Mouse (Mus musculus): ENCODE data around the gene Hyal3. TPM values are rescaled to one million over a fixed set of nuclear protein-coding genes. Genes with fewer than 3 reads are reported as not detected.
"Not testable (repeated sequence)": the region's sequence is repeated elsewhere in the genome, so short reads cannot be mapped to it uniquely, and the experiment has no call there.

The Hyal3 gene
- polyA plus RNA-seq, 1 experiment from 2014 or later = 0.56 TPM

DNA sequence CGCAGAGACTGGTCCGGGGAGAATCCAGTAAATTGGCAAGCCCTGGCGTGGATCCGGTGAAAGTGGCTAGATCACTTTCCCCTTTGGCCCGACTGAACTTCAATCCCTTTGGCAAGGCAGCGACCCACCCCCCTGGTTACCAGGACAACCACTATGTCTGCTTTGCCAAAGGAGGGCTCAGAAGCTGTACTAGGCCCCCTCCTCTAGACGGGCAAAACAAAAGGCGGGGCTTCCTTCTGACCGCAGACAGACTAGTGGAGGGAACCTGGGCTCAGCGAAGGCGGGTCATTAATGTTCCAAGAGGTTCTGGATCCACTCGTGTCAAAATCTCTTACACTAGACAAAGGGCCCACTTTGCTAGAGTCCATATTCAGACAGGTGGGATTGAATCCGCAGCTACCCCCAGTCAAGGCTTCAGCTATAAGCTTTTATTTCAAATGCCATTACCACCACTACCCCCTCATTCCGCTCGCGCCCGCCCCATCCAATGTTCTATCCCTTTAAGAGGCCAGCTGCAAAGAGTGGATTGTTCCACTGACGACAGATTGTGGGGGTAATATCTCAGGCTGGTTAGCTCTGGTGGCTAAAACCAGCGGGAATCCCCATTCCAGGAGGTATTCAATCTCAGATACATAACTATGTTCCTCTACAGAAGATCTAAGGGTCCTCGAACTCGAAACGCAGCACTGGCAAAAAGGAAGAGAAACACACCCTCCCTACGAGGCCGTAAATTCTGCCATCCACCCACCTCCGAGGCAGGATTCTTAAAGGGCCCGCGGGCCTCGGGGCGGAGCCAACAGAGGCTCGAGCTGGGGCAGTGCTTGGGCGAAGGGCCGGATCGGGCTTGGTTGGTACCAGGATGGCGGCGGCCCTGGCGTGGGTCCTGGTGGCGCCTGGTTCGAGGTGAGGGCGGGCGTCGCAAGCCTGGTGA, 12.0 kb upstream of the Hyal3 start:
- Histone ChIP-seq H3K27ac (peak overlapping the region; percentile 96), H3K4me1 (peaks cover 71% of the 10 kb centered on the region), H3K9me3 (replicated peaks) (no peaks in the 10 kb centered on the region), H3K4me3 (peak overlapping the region; percentile 83), H3K27me3 (ENCODE audit: low read depth, poor library complexity, severe bottlenecking) (no peaks in the 10 kb centered on the region), H3K36me3 (peaks cover 59% of the 10 kb centered on the region)
- DNase-seq (ENCODE audit: low spot score) = peak; percentile 91
- WGBS = under 1% methylated on average over 41 of the region's 41 CpGs

- Histone ChIP-seq H3K4me1 (peaks cover 64% of the 10 kb centered on the region), H3K27me3 (ENCODE audit: low read depth, poor library complexity, severe bottlenecking) (no peaks in the 10 kb centered on the region), H3K9me3 (replicated peaks) (no peaks in the 10 kb centered on the region), H3K4me3 (peak overlapping the region; percentile 83), H3K36me3 (peaks cover 63% of the 10 kb centered on the region), H3K27ac (peak overlapping the region; percentile 96)
- DNase-seq (ENCODE audit: low spot score) = no peak
- WGBS = under 1% methylated on average over 23 of the region's 23 CpGs
These were observed 11.3 kb upstream of the Hyal3 start for GRCm38 (mm10) chr9:107569270-107569669.

GRCm38 (mm10) chr9:107570016-107570415, 10.6 kb upstream of the Hyal3 start:
- peaks cover 63% of the 10 kb centered on the region for H3K36me3 ChIP-seq
- no peak for DNase-seq (ENCODE audit: low spot score)
- H3K9me3 ChIP-seq (replicated peaks) = no peaks in the 10 kb centered on the region
- H3K4me3 ChIP-seq = peak overlapping the region; percentile 83
- WGBS = 64% methylated on average over 13 of the region's 13 CpGs
- peaks cover 59% of the 10 kb centered on the region for H3K4me1 ChIP-seq
- peak overlapping the region; percentile 96 for H3K27ac ChIP-seq
- H3K27me3 ChIP-seq (ENCODE audit: low read depth, poor library complexity, severe bottlenecking) = no peaks in the 10 kb centered on the region

DNA sequence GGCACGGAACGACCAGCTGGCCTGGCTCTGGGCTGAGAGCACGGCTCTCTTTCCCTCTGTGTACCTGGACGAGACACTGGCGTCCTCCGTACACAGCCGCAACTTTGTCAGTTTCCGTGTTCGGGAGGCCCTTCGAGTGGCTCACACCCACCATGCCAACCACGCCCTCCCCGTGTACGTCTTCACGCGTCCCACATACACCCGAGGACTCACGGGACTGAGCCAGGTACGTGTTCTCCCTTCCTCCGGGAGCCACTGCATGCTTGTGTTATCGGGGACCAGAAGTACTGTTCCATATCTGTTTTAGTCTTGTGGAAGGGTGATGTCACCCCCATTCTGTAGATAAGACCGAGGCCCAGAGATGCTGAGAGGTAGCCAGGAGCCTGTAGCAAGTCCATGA, 9.8 kb upstream of the Hyal3 start:
- Histone ChIP-seq H3K4me3 (peak overlapping the region; percentile 83), H3K27me3 (ENCODE audit: low read depth, poor library complexity, severe bottlenecking) (no peaks in the 10 kb centered on the region), H3K36me3 (peaks cover 62% of the 10 kb centered on the region), H3K27ac (peak overlapping the region; percentile 96; the same call in 1 of the 2 replicates), H3K9me3 (replicated peaks) (no peaks in the 10 kb centered on the region), H3K4me1 (peaks cover 56% of the 10 kb centered on the region)
- DNase-seq (ENCODE audit: low spot score) = no peak
- 94% methylated on average over 21 of the region's 21 CpGs for WGBS

DNA sequence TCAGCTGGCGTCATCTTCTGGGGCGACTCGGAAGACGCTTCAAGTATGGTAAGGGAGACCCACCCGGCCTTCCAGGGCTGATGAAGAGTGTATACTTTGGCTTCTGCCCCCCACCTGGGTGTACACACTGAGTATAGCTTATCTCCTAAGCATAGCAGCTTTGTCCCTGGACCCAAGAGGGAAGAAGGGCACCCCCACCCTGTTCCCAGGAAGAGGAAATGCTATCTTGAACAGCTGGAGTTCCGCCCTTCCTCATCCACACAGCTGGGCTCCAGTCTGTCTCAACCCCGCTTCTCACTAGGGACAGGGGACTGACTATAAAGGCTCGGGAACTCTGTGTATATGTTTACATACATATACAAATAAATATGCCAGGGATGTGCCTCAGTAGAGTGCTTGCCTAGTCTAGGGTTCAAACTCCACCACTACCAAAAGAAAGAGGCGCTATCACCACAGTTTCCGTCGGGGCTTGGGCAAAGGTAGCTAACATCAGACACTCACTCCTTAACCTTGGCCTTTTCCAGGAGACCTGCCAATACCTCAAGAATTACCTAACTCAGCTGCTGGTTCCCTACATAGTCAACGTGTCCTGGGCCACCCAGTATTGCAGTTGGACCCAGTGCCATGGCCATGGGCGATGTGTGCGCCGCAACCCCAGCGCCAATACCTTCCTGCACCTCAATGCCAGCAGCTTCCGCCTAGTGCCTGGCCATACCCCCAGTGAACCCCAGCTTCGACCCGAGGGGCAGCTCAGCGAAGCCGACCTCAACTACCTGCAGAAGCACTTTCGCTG, 8.9 kb upstream of the Hyal3 start:
- no peak for DNase-seq (ENCODE audit: low spot score)
- H3K4me3 ChIP-seq = peak overlapping the region; percentile 83; the same call in 1 of the 2 replicates
- peaks cover 58% of the 10 kb centered on the region for H3K4me1 ChIP-seq
- H3K9me3 ChIP-seq (replicated peaks) = no peaks in the 10 kb centered on the region
- H3K27me3 ChIP-seq (ENCODE audit: low read depth, poor library complexity, severe bottlenecking) = no peaks in the 10 kb centered on the region
- peaks cover 56% of the 10 kb centered on the region for H3K36me3 ChIP-seq
- H3K27ac ChIP-seq = no peak overlapping the region; the same call in 1 of the 2 replicates
- WGBS = 95% methylated on average over 22 of the region's 22 CpGs

DNA sequence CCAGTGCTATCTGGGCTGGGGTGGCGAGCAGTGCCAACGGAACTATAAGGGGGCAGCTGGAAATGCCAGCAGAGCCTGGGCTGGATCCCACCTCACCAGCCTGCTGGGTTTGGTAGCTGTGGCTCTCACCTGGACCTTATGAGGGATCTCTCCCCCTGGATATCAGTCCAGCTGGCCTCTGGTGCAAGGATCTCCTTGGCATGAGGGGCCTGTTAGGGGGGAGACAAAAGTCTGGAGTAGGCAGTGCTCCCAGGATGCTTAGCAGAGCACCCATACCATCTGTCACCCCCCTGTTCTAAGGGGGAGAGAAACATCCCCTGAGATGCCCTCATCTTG, 8.3 kb upstream of the Hyal3 start:
- Histone ChIP-seq H3K27ac (no peak overlapping the region), H3K27me3 (ENCODE audit: low read depth, poor library complexity, severe bottlenecking) (no peaks in the 10 kb centered on the region), H3K4me3 (0 out of 2 replicates have a peak overlapping the region, but pooled peaks have one; percentile 83), H3K36me3 (peaks cover 56% of the 10 kb centered on the region), H3K9me3 (replicated peaks) (no peaks in the 10 kb centered on the region), H3K4me1 (peaks cover 58% of the 10 kb centered on the region)
- DNase-seq (ENCODE audit: low spot score) = no peak
- WGBS = 100% methylated on average over 2 of the region's 2 CpGs

GRCm38 (mm10) chr9:107573774-107574173, 6.8 kb upstream of the Hyal3 start:
- peaks cover 57% of the 10 kb centered on the region for H3K4me1 ChIP-seq
- peaks cover 59% of the 10 kb centered on the region for H3K36me3 ChIP-seq
- not testable (repeated sequence) for DNase-seq (ENCODE audit: low spot score); H3K27me3 ChIP-seq (ENCODE audit: low read depth, poor library complexity, severe bottlenecking); H3K9me3 ChIP-seq (replicated peaks); H3K4me3 ChIP-seq; H3K27ac ChIP-seq
- WGBS = 84% methylated on average over 6 of the region's 6 CpGs

DNA sequence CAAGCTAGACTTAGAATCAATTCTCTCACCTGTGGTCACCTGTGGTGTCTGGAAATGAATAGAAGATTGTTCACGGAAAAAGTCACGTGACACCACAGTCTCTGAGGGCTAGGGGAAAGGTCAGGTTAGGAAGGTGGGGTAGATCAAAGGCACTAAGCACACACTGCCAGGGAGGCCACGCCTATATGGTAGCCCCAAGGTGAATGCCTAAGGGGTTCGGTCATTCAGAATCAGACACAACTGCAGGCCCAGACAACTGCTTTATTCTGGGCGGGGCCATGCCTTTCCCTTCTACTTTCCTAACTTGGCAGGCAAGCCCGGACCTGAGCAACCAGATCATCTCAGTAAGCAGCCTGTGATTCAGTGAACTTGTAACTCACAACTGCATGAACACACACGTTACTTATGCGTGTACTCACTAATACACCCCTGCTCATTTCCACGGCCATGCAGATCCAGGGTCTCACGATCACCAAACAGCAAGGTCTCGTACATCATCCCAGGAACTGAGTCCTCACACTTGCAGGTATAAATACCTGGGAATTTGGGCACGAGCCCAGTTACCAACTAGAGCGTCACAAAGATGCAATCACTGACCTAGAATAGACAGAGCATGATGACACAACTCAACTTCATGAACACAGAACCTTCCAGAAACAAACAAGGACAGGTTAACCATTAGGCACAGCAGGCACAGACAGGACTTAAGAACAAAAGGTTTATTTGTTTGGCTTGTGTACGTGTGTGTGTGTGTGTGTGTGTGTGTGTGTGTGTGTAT, 4.8 kb upstream of the Hyal3 start:
- Histone ChIP-seq H3K27ac (peak overlapping the region; percentile 84), H3K4me3 (0 out of 2 replicates have a peak overlapping the region, but pooled peaks have one; percentile 46), H3K9me3 (replicated peaks) (no peaks in the 10 kb centered on the region), H3K27me3 (ENCODE audit: low read depth, poor library complexity, severe bottlenecking) (no peaks in the 10 kb centered on the region), H3K36me3 (peaks cover 60% of the 10 kb centered on the region), H3K4me1 (peaks cover 62% of the 10 kb centered on the region)
- DNase-seq (ENCODE audit: low spot score) = no peak
- 83% methylated on average over 14 of the region's 14 CpGs for WGBS

GRCm38 (mm10) chr9:107576357-107577107, 4.1 kb upstream of the Hyal3 start, which contains the start of gene Hyal1:
Gene Hyal1 (plus strand): TSS chr9:107576927.
- Histone ChIP-seq H3K27me3 (ENCODE audit: low read depth, poor library complexity, severe bottlenecking) (no peaks in the 10 kb centered on the region), H3K9me3 (replicated peaks) (no peaks in the 10 kb centered on the region), H3K27ac (peak within 1 kb of the TSS; percentile 84), H3K4me3 (peak within 1 kb of the TSS; percentile 46), H3K4me1 (peaks cover 61% of the 10 kb centered on the region), H3K36me3 (peaks cover 52% of the 10 kb centered on the region)
- DNase-seq (ENCODE audit: low spot score) = peak; percentile 88
- 33% methylated on average over 16 of the region's 16 CpGs for WGBS

GRCm38 (mm10) chr9:107577871-107578270, 2.7 kb upstream of the Hyal3 start:
- H3K4me3 ChIP-seq = peak overlapping the region; percentile 46
- 95% methylated on average over 10 of the region's 10 CpGs for WGBS
- no peaks in the 10 kb centered on the region for H3K9me3 ChIP-seq (replicated peaks)
- no peak for DNase-seq (ENCODE audit: low spot score)
- 0 out of 2 replicates have a peak overlapping the region, but pooled peaks have one; percentile 11 for H3K27ac ChIP-seq
- no peaks in the 10 kb centered on the region for H3K27me3 ChIP-seq (ENCODE audit: low read depth, poor library complexity, severe bottlenecking)
- H3K4me1 ChIP-seq = peaks cover 60% of the 10 kb centered on the region
- peaks cover 43% of the 10 kb centered on the region for H3K36me3 ChIP-seq

DNA sequence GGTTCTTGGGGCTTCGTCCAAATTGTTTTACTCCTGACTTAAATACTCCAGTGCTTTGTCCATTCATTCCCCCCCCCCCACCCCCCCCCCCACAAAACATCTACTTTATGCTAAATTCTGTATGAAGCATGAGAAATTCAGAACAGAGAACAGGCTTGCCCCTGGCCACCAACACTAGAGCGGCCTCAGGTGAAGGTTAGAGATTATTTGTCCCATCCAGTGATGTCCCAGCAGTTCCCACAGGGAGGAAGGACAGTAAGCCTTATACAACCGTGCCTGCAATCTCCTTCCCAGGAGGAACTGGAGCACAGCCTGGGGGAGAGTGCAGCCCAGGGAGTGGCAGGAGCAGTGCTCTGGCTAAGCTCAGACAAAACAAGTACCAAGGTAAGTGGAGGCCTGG, 2.0 kb upstream of the Hyal3 start, which contains the start of gene Naa80:
Gene Naa80, plus strand, starts transcription at position 301 of the 400 bp plus-strand sequence.
- peaks cover 43% of the 10 kb centered on the region for H3K36me3 ChIP-seq
- no peaks in the 10 kb centered on the region for H3K27me3 ChIP-seq (ENCODE audit: low read depth, poor library complexity, severe bottlenecking)
- 86% methylated on average over 3 of the region's 3 CpGs for WGBS
- peaks cover 64% of the 10 kb centered on the region for H3K4me1 ChIP-seq
- peak within 1 kb of the TSS; percentile 89 for H3K27ac ChIP-seq
- no peaks in the 10 kb centered on the region for H3K9me3 ChIP-seq (replicated peaks)
- H3K4me3 ChIP-seq = peak within 1 kb of the TSS; percentile 61
- DNase-seq (ENCODE audit: low spot score) = no peak
